Mouse (Mus musculus) CH12.LX (cell line): ENCODE results near the gene Aldh6a1. TPM values are rescaled to one million over a fixed set of nuclear protein-coding genes. Genes with fewer than 3 reads are reported as not detected.

Experiments used
- DNase-seq: peaks from one replicate; pipeline ENCODE4 v3.0.0-alpha.2; 2013; ENCODE audit errors: extremely low read depth
- H3K27ac ChIP-seq: 2 replicates; pipeline ENCODE4 v1.5.1; 2012; ENCODE audit warnings: low read depth, mild to moderate bottlenecking, control low read depth, moderate library complexity; ENCODE audit not compliant: insufficient read depth
- H3K27me3 ChIP-seq: replicated peaks from 2 replicates; pipeline ENCODE3; 2012; ENCODE audit warnings: inconsistent platforms
- H3K36me3 ChIP-seq, 2 experiments: replicated peaks in 1 of 2; 2 replicates each; pipeline versions ENCODE3 to v1.6.1; 2012; ENCODE audit warnings: inconsistent platforms in 1 of 2, low read length in 1 of 2, mild to moderate bottlenecking in 1 of 2, mixed read lengths in 1 of 2, moderate library complexity in 1 of 2; ENCODE audit not compliant: control insufficient read depth in 1 of 2, insufficient read depth in 1 of 2
- H3K4me1 ChIP-seq, 2 experiments: 2 replicates each; pipeline ENCODE4 v1.6.1; 2012; ENCODE audit warnings: inconsistent platforms in 1 of 2, moderate library complexity in 1 of 2; ENCODE audit not compliant: insufficient read depth in 2 of 2, control insufficient read depth in 1 of 2
- H3K4me2 ChIP-seq: 2 replicates; pipeline ENCODE4 v1.6.1; 2012; ENCODE audit warnings: low read depth, mild to moderate bottlenecking, control low read depth; ENCODE audit not compliant: poor library complexity, insufficient read depth, severe bottlenecking
- H3K4me3 ChIP-seq, 3 experiments: fragments of 150-350 bp in 1 of 3; sonication (generic) in 1 of 3; replicated peaks in 1 of 3; 2 replicates each; pipeline versions ENCODE3 to v1.5.1; 2011 to 2012; ENCODE audit warnings: low read depth in 2 of 3, low read length in 2 of 3, mild to moderate bottlenecking in 2 of 3, moderate library complexity in 2 of 3, control low read depth in 1 of 3, improper control_type of control experiment in 1 of 3, inconsistent platforms in 1 of 3, mixed read lengths in 1 of 3; ENCODE audit not compliant: poor library complexity in 1 of 3
- H3K79me2 ChIP-seq: replicated peaks from 2 replicates; pipeline ENCODE4 v1.6.1; 2012; ENCODE audit warnings: mild to moderate bottlenecking, moderate library complexity; ENCODE audit not compliant: control insufficient read depth, poor library complexity, insufficient read depth, severe bottlenecking; ENCODE audit errors: extremely low read depth
- H3K9ac ChIP-seq: 2 replicates; pipeline ENCODE4 v1.6.1; 2012; ENCODE audit warnings: low read depth, mild to moderate bottlenecking, control low read depth, moderate library complexity; ENCODE audit not compliant: insufficient read depth
- H3K9me3 ChIP-seq: replicated peaks from 2 replicates; pipeline ENCODE3; 2012; ENCODE audit warnings: low read length, inconsistent platforms, mixed read lengths
- CHD1 ChIP-seq: IDR thresholded peaks from 2 replicates; pipeline ENCODE4 v1.6.1; 2012; ENCODE audit warnings: low read depth, low read length, improper control_type of control experiment, inconsistent platforms
- CHD2 ChIP-seq: IDR thresholded peaks from 2 replicates; pipeline ENCODE4 v1.6.1; 2011; ENCODE audit warnings: low read length, improper control_type of control experiment
- CTCF ChIP-seq, 2 experiments: IDR thresholded peaks in 1 of 2; conservative IDR thresholded peaks in 1 of 2; 2 replicates each; pipeline ENCODE4 v1.5.1; 2011 to 2012; ENCODE audit warnings: low read depth in 2 of 2, low read length in 2 of 2, improper control_type of control experiment in 1 of 2, inconsistent platforms in 1 of 2, mild to moderate bottlenecking in 1 of 2, moderate library complexity in 1 of 2
- ELF1 ChIP-seq: IDR thresholded peaks from 2 replicates; pipeline ENCODE4 v1.6.1; 2014; ENCODE audit warnings: low read depth, mild to moderate bottlenecking, inconsistent platforms, low read length, improper control_type of control experiment
- KAT2A ChIP-seq: IDR thresholded peaks from 2 replicates; pipeline ENCODE4 v1.6.1; 2012; ENCODE audit warnings: low read length, improper control_type of control experiment, inconsistent platforms; ENCODE audit not compliant: insufficient replicate concordance
- MAFK ChIP-seq: IDR thresholded peaks from 2 replicates; pipeline ENCODE4 v1.6.1; 2011; ENCODE audit warnings: low read length, improper control_type of control experiment; ENCODE audit not compliant: insufficient replicate concordance
- MAZ ChIP-seq: IDR thresholded peaks from 2 replicates; pipeline ENCODE4 v1.6.1; 2012; ENCODE audit warnings: low read depth, mild to moderate bottlenecking, inconsistent platforms, low read length, improper control_type of control experiment, moderate library complexity
- MYC ChIP-seq: IDR thresholded peaks from 2 replicates; pipeline ENCODE4 v1.6.1; 2011; ENCODE audit warnings: low read depth, mild to moderate bottlenecking, improper control_type of control experiment, low read length
- NELFE ChIP-seq: IDR thresholded peaks from 2 replicates; pipeline ENCODE4 v1.6.1; 2011; ENCODE audit warnings: low read depth, low read length, improper control_type of control experiment
- PAX5 ChIP-seq: IDR thresholded peaks from 2 replicates; pipeline ENCODE4 v1.6.1; 2012; ENCODE audit warnings: low read length, inconsistent platforms, mixed read lengths
- RCOR1 ChIP-seq: conservative IDR thresholded peaks from 2 replicates; pipeline ENCODE4 v1.6.1; 2012; ENCODE audit warnings: low read depth, mild to moderate bottlenecking, inconsistent platforms, low read length, improper control_type of control experiment
- SIN3A ChIP-seq: IDR thresholded peaks from 2 replicates; pipeline ENCODE4 v1.6.1; 2012; ENCODE audit warnings: low read length, improper control_type of control experiment, inconsistent platforms
- TCF12 ChIP-seq: IDR thresholded peaks from 2 replicates; pipeline ENCODE4 v1.6.1; 2014; ENCODE audit warnings: low read depth, mild to moderate bottlenecking, inconsistent platforms, low read length, improper control_type of control experiment
- UBTF ChIP-seq: IDR thresholded peaks from 2 replicates; pipeline ENCODE4 v1.6.1; 2012; ENCODE audit warnings: low read depth, mild to moderate bottlenecking, inconsistent platforms, low read length, improper control_type of control experiment, moderate library complexity
- USF2 ChIP-seq: conservative IDR thresholded peaks from 2 replicates; pipeline ENCODE4 v1.6.1; 2011; ENCODE audit warnings: low read depth, low read length, improper control_type of control experiment
- ZMIZ1 ChIP-seq: IDR thresholded peaks from 2 replicates; pipeline ENCODE4 v1.6.1; 2012; ENCODE audit warnings: low read depth, mild to moderate bottlenecking, inconsistent platforms, low read length, improper control_type of control experiment
- dilution Hi-C: fragments of 300-500 bp; cut with MboI; formaldehyde crosslinking; loops from 2 replicates; pipeline ENCODE4 v1.14.3; 2020; ENCODE audit warnings: low sequenced_read_pairs; ENCODE audit not compliant: extremely low pct_unique_long_range_greater_than_20kb, extremely low pct_ligation_motif_present
- in situ Hi-C: fragments of 300-500 bp; cut with MboI; formaldehyde crosslinking; loops from 3 replicates; pipeline ENCODE4 v1.14.3; 2019; ENCODE audit warnings: low sequenced_read_pairs, low pct_ligation_motif_present, low pct_unique_long_range_greater_than_20kb, mixed read lengths
- polyA plus RNA-seq: library from polyadenylated mRNA; unstranded; fragments of >175 nt; gene quantifications from 2 replicates; pipeline ENCODE4 v1.2.1, GENCODE M21; 2012; ENCODE audit warnings: low read depth; ENCODE audit not compliant: insufficient read length
- total RNA-seq, 2 experiments: library from RNA; depleted of rRNA; stranded (reverse); fragments of 300-350 nt in 1 of 2; fragments of >200 nt in 1 of 2; gene quantifications; 2 replicates each; pipeline ENCODE4 v1.2.3; 2012 to 2014

Gene Aldh6a1
- total and polyA plus RNA-seq, 3 experiments = 1.6 to 4.6 (median 2.2) TPM

- no peaks in the 10 kb centered on the region for H3K4me1 ChIP-seq
- no peaks in the 10 kb centered on the region for H3K27me3 ChIP-seq
- DNase-seq = no peak
- H3K79me2 ChIP-seq = no peaks in the 10 kb centered on the region
- H3K9me3 ChIP-seq = no peaks in the 10 kb centered on the region
- dilution Hi-C loops = no loop called here
- no peak overlapping the region for H3K4me2 ChIP-seq
- no peak overlapping the region for H3K4me3 ChIP-seq
- in situ Hi-C loops = no loop called here
- TF ChIP-seq SIN3A (no peak), CHD1 (no peak), RCOR1 (no peak), MAFK (no peak), ELF1 (no peak), CHD2 (no peak), NELFE (no peak), UBTF (no peak)
- H3K36me3 ChIP-seq = peaks cover 0 to 1% of the 10 kb centered on the region in 2 experiments
- H3K27ac ChIP-seq = no peak overlapping the region
- no peak overlapping the region for H3K9ac ChIP-seq
Observed at GRCm38 (mm10) chr12:84429825-84430224, 21.0 kb downstream of the Aldh6a1 start.

GRCm38 (mm10) chr12:84423990-84424389, 26.8 kb downstream of the Aldh6a1 start:
- DNase-seq = no peak
- no peaks in the 10 kb centered on the region for H3K4me1 ChIP-seq
- no peak overlapping the region for H3K4me3 ChIP-seq
- TF ChIP-seq KAT2A (no peak), MYC (no peak), TCF12 (no peak), CTCF (conservative IDR thresholded peaks at IDR 0.05 in 1 of 2, IDR thresholded peaks at IDR 0.05 in 1 of 2; ENCODE audit: low read depth in 2 of 2, low read length in 2 of 2) (no peak), SIN3A (no peak), MAFK (no peak), PAX5 (no peak), ZMIZ1 (no peak), USF2 (no peak), MAZ (no peak)
- dilution Hi-C loops (no loop called here), in situ Hi-C loops (no loop called here)
- H3K9me3 ChIP-seq = no peaks in the 10 kb centered on the region
- no peaks in the 10 kb centered on the region for H3K79me2 ChIP-seq
- no peaks in the 10 kb centered on the region for H3K36me3 ChIP-seq
- no peak overlapping the region for H3K4me2 ChIP-seq
- no peaks in the 10 kb centered on the region for H3K27me3 ChIP-seq
- H3K9ac ChIP-seq = no peak overlapping the region
- no peak overlapping the region for H3K27ac ChIP-seq
